Mouse (Mus musculus): ENCODE data around the gene Ncf4.
"Not testable (repeated sequence)": the region's sequence is repeated elsewhere in the genome, so short reads cannot be mapped to it uniquely, and the experiment has no call there.

Ncf4 gene

GRCm38 (mm10) chr15:78254751-78255150 is 10.2 kb downstream of the Ncf4 start:
- peak; percentile 83 for DNase-seq (ENCODE audit: low read depth, low spot score)

- not testable (repeated sequence) for DNase-seq (ENCODE audit: low read depth, low spot score)
Observed at GRCm38 (mm10) chr15:78256602-78257259, 12.1 kb downstream of the Ncf4 start.

GRCm38 (mm10) chr15:78257326-78258050 is 12.9 kb downstream of the Ncf4 start:
- peak; percentile 76 for DNase-seq (ENCODE audit: low read depth, low spot score)

GRCm38 (mm10) chr15:78258246-78258865 is 13.8 kb downstream of the Ncf4 start:
- DNase-seq (ENCODE audit: low read depth, low spot score), result peak; percentile 40

GRCm38 (mm10) chr15:78260668-78261333 is 16.2 kb downstream of the Ncf4 start:
- DNase-seq (ENCODE audit: low read depth, low spot score), result no peak

- DNase-seq (ENCODE audit: low read depth, low spot score), result no peak
Observed at GRCm38 (mm10) chr15:78263286-78263685, 18.7 kb downstream of the Ncf4 start.

- DNase-seq (ENCODE audit: low read depth, low spot score), result no peak
Observed at GRCm38 (mm10) chr15:78267441-78267840, 22.8 kb downstream of the Ncf4 start.

- DNase-seq (ENCODE audit: low read depth, low spot score), result peak; percentile 59
Observed at GRCm38 (mm10) chr15:78267865-78268264, 23.3 kb downstream of the Ncf4 start.

GRCm38 (mm10) chr15:78271208-78271607 is 26.6 kb downstream of the Ncf4 start:
- no peak for DNase-seq (ENCODE audit: low read depth, low spot score)

GRCm38 (mm10) chr15:78278308-78278707 is 33.7 kb downstream of the Ncf4 start:
- no peak for DNase-seq (ENCODE audit: low read depth, low spot score)

- no peak for DNase-seq (ENCODE audit: low read depth, low spot score)
Observed at GRCm38 (mm10) chr15:78287941-78288340, 43.3 kb downstream of the Ncf4 start.

GRCm38 (mm10) chr15:78289775-78290174 is 45.2 kb downstream of the Ncf4 start:
- DNase-seq (ENCODE audit: low read depth, low spot score), result not testable (repeated sequence)

GRCm38 (mm10) chr15:78293228-78293627 is 48.6 kb downstream of the Ncf4 start:
- DNase-seq (ENCODE audit: low read depth, low spot score), result not testable (repeated sequence)

- DNase-seq (ENCODE audit: low read depth, low spot score), result no peak
Observed at GRCm38 (mm10) chr15:78293716-78294115, 49.1 kb downstream of the Ncf4 start.

GRCm38 (mm10) chr15:78298558-78298957 is 54.0 kb downstream of the Ncf4 start:
- DNase-seq (ENCODE audit: low read depth, low spot score), result no peak

GRCm38 (mm10) chr15:78299641-78300040 is 55.0 kb downstream of the Ncf4 start:
- no peak for DNase-seq (ENCODE audit: low read depth, low spot score)

GRCm38 (mm10) chr15:78300773-78301172 is 56.2 kb downstream of the Ncf4 start:
- DNase-seq (ENCODE audit: low read depth, low spot score), result no peak

- DNase-seq (ENCODE audit: low read depth, low spot score), result no peak
Observed at GRCm38 (mm10) chr15:78302718-78303117, 58.1 kb downstream of the Ncf4 start.

- no peak for DNase-seq (ENCODE audit: low read depth, low spot score)
Observed at GRCm38 (mm10) chr15:78303665-78304233, 59.1 kb downstream of the Ncf4 start.

GRCm38 (mm10) chr15:78305341-78305933 is 60.8 kb downstream of the Ncf4 start, which contains the start of gene Csf2rb2:
TSS of gene Csf2rb2 (minus strand) at chr15:78305721.
- peak; percentile 10 for DNase-seq (ENCODE audit: low read depth, low spot score)

GRCm38 (mm10) chr15:78309865-78310264 is 65.3 kb downstream of the Ncf4 start:
- DNase-seq (ENCODE audit: low read depth, low spot score), result no peak
